Mouse (Mus musculus): ENCODE data around the gene Ercc8. TPM values are rescaled to one million over a fixed set of nuclear protein-coding genes. Genes with fewer than 3 reads are reported as not detected.
A peak's percentile ranks its signal among the peaks of the same experiment; 100 is the strongest.

The Ercc8 gene
- polyA plus RNA-seq, 1 experiment from 2014 or later, result 24.2 TPM

DNA sequence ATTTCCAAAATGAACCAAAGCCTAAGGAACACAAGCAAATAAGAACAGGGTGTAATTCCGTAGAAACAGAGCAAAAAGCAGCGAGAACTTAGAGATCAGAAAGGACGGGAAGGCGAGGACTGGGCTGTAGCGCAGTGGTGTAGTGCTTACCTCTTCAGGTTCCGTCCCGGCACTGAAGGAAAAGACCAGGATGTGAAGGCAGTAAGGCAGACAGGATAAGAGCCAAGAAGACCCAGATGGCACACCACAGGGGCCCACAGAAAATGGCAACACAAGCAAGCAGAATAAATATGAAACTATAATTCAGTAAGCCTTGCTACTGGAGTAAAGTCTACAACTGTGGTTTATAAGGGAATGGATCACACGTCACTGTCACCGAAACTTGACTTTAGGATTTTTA, 5.4 kb downstream of the Ercc8 start:
- 93% methylated on average over 9 of the region's 9 CpGs for WGBS

DNA sequence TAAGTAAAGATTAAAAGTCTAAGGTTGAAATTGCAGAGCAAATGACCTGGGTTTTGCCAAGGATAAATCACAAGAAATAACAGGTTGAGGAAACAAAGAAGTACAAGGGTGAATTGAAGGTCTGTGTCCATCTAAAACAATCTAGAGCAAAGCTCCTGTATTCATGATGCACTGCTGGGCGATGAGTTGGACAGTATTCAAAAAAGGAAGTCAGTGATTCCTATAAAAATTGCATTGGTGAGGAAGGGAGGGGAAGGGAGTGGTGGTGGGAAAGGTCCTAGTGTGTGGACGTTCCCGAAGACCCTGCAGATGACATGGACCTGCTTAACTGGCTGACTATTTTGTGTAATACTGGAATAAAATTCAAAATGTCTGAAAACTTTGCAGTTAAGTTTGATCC, 6.1 kb downstream of the Ercc8 start:
- 89% methylated on average over 3 of the region's 3 CpGs for WGBS
- DNase-seq (ENCODE audit: low spot score), result no peak

More for the DNA sequence above, 5.4 kb downstream of the Ercc8 start:
- H3K9me3 ChIP-seq, result no peaks in the 10 kb centered on the region
- H3K27ac ChIP-seq (replicated peaks), result no peak overlapping the region
- peaks cover 22% of the 10 kb centered on the region for H3K36me3 ChIP-seq (replicated peaks)
- peaks cover 9% of the 10 kb centered on the region for H3K4me1 ChIP-seq
- no peak for DNase-seq (ENCODE audit: low spot score)
- no peak overlapping the region for H3K4me3 ChIP-seq
- H3K27me3 ChIP-seq (replicated peaks; ENCODE audit: low read depth, poor library complexity, severe bottlenecking), result no peaks in the 10 kb centered on the region

DNA sequence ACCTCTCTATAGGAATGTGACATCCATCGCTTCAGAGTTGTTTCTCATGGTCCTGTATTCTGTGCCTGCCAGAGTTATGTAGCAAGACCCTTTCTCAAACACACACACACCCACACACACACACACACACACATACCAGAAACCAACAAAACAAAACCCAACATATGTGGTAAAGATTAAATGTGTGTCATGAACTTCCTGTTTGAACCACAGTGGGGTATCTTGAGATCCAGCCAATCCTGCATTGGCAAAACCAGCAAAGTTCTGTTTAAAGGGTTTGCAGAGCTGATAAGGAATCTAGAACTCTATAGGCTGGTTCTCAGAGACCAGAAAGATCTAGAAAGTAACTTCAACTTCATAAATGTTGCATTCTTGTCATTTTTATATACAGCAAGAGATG, 11.5 kb downstream of the Ercc8 start:
- DNase-seq (ENCODE audit: low spot score), result no peak
- peaks cover 54% of the 10 kb centered on the region for H3K36me3 ChIP-seq (replicated peaks)
- H3K4me3 ChIP-seq, result no peak overlapping the region
- no peaks in the 10 kb centered on the region for H3K27me3 ChIP-seq (replicated peaks; ENCODE audit: low read depth, poor library complexity, severe bottlenecking)
- H3K27ac ChIP-seq (replicated peaks), result no peak overlapping the region
- 88% methylated on average over 1 of the region's 1 CpGs for WGBS
- no peaks in the 10 kb centered on the region for H3K9me3 ChIP-seq
- no peaks in the 10 kb centered on the region for H3K4me1 ChIP-seq

More for the DNA sequence above, 6.1 kb downstream of the Ercc8 start:
- Histone ChIP-seq H3K36me3 (replicated peaks) (peaks cover 25% of the 10 kb centered on the region), H3K27ac (replicated peaks) (no peak overlapping the region), H3K4me1 (peaks cover 3% of the 10 kb centered on the region), H3K4me3 (no peak overlapping the region), H3K27me3 (replicated peaks; ENCODE audit: low read depth, poor library complexity, severe bottlenecking) (no peaks in the 10 kb centered on the region), H3K9me3 (no peaks in the 10 kb centered on the region)

DNA sequence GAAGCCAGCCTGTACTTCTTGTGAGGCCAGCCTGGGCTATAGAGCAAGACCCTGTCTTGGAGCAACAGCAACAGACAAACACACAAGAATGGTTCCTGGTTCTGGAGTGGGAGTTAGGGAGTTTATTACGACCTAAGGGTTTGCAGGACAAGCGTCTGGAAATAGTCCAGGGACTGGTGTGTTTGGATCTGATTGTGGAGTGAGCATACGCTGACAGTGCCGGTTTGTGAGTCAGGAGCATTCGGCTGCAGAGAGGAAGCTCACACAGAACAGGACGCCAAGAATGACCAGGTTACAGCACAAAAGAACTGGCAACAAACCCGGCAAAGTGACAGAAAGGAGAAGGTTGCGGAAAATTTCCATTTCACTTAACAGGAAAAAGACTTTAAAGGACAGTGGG, 12.0 kb downstream of the Ercc8 start:
- Histone ChIP-seq H3K4me1 (no peaks in the 10 kb centered on the region), H3K27ac (replicated peaks) (no peak overlapping the region), H3K4me3 (no peak overlapping the region), H3K36me3 (replicated peaks) (peaks cover 58% of the 10 kb centered on the region), H3K9me3 (no peaks in the 10 kb centered on the region), H3K27me3 (replicated peaks; ENCODE audit: low read depth, poor library complexity, severe bottlenecking) (no peaks in the 10 kb centered on the region)
- WGBS, result 89% methylated on average over 8 of the region's 8 CpGs
- no peak for DNase-seq (ENCODE audit: low spot score)

DNA sequence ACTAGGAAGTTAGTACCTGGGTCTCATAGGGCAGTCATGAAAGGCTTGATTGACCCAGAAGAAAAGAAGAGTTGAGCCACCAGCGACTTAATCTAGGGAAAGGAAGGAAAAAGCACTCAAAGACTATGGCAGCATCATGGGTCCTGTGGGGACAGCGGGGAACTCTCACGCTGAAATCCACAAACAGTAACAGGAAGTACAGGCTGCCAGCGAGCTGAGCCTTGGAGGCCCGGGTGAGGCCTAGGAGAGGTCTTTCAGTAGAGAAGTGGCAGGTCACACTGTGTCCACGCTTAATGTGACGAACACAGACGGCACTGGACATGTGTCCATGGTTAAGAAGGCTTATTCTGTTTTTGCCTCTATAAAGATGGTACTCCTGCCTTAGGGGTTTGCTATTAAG, 21.1 kb downstream of the Ercc8 start:
- Histone ChIP-seq H3K9me3 (no peaks in the 10 kb centered on the region), H3K36me3 (replicated peaks) (peaks cover 76% of the 10 kb centered on the region), H3K27ac (replicated peaks) (no peak overlapping the region), H3K4me3 (no peak overlapping the region), H3K4me1 (no peaks in the 10 kb centered on the region), H3K27me3 (replicated peaks; ENCODE audit: low read depth, poor library complexity, severe bottlenecking) (no peaks in the 10 kb centered on the region)
- no peak for DNase-seq (ENCODE audit: low spot score)
- 92% methylated on average over 8 of the region's 8 CpGs for WGBS

DNA sequence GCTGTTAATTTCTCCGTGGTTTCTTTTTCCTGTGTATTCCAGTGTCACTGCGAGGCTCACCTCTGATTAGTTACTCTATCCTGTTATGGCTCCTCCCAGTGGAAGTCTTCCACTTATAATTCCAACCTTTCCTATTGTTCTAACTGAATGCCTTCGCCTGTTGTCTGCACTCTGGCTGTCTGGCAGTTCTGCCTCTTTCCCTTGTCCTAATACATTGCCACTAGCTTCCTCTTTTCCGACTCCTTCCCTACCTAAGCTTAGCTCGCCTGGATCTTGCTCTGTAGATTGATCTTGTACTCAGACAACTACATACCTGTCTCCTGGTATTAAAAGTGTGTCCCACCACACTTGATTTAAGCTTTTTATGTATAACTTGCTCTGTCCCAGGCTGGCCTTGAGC, 22.3 kb downstream of the Ercc8 start:
- no peaks in the 10 kb centered on the region for H3K9me3 ChIP-seq
- H3K27me3 ChIP-seq (replicated peaks; ENCODE audit: low read depth, poor library complexity, severe bottlenecking), result no peaks in the 10 kb centered on the region
- no peak overlapping the region for H3K27ac ChIP-seq (replicated peaks)
- no peak for DNase-seq (ENCODE audit: low spot score)
- WGBS, result 90% methylated on average over 5 of the region's 5 CpGs
- H3K4me3 ChIP-seq, result no peak overlapping the region
- H3K36me3 ChIP-seq (replicated peaks), result peaks cover 78% of the 10 kb centered on the region
- H3K4me1 ChIP-seq, result no peaks in the 10 kb centered on the region

DNA sequence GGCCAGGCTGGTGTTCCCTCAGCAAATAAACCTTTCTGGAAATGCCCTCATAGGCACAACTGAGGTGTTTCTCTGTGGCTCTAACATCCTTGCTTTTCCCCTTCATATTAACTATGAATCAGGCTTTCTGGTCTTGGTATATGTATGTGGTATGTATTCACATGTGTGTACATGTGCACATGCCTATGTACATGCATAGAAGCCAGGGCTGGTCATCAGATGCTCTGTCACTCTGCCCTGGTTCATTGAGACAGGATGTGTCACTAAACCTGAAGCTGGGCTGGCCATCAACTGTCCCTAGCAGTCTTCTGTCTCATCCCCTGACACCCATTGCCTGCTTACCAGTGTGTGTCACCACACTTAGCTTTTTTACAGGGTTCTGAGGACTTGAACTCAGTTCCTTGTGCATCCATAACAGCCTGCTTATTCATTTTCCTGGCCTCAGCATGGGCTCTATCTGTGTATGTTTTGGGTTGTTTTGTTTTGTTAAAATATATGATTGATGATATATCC, 26.3 kb downstream of the Ercc8 start:
- no peak overlapping the region for H3K27ac ChIP-seq (replicated peaks)
- no peak for DNase-seq (ENCODE audit: low spot score)
- no peaks in the 10 kb centered on the region for H3K9me3 ChIP-seq
- H3K4me1 ChIP-seq, result no peaks in the 10 kb centered on the region
- no peaks in the 10 kb centered on the region for H3K27me3 ChIP-seq (replicated peaks; ENCODE audit: low read depth, poor library complexity, severe bottlenecking)
- no peak overlapping the region for H3K4me3 ChIP-seq
- peaks cover 75% of the 10 kb centered on the region for H3K36me3 ChIP-seq (replicated peaks)

DNA sequence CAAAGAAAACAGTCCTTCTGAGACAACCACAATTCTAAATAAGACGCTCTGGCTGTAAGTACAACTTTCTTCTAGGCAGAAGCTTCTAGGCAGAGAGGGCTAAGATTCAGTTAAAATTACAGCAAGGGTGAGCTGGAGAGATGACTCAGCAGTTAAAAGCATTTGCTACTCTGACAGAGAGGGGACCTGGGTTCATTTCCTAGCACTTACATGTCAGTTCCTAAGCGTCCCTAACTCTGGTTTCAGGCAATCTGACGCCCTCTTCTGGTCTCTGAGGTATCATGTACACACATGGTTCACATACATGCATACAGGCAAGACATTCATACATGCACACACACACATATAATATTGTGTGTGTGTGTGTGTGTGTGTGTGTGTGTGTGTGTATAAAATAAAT, 27.0 kb downstream of the Ercc8 start:
- no peaks in the 10 kb centered on the region for H3K4me1 ChIP-seq
- H3K9me3 ChIP-seq, result no peaks in the 10 kb centered on the region
- H3K27ac ChIP-seq (replicated peaks), result no peak overlapping the region
- 89% methylated on average over 3 of the region's 3 CpGs for WGBS
- H3K36me3 ChIP-seq (replicated peaks), result peaks cover 73% of the 10 kb centered on the region
- no peak overlapping the region for H3K4me3 ChIP-seq
- H3K27me3 ChIP-seq (replicated peaks; ENCODE audit: low read depth, poor library complexity, severe bottlenecking), result no peaks in the 10 kb centered on the region
- no peak for DNase-seq (ENCODE audit: low spot score)

DNA sequence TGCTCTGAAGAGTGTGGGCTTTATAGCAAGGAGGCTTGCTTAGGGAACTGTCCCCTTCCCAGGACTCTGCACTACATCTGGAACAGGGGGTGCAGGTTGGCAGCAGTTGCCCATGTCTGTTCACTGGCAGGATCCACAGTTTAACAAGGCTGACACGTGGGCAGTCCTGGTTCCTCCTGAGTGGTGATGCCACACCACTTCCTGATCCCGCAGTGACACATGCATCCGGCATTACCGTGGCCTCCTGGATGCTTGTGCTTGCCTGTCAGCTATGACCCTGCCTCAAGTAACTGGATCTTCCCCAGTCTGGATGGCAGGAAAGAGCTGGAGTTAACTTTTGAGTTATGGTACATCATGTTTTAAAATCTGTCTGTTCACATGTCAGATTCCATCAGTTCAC, 29.5 kb downstream of the Ercc8 start:
- Histone ChIP-seq H3K36me3 (replicated peaks) (peaks cover 49% of the 10 kb centered on the region), H3K4me1 (no peaks in the 10 kb centered on the region), H3K4me3 (no peak overlapping the region), H3K27ac (replicated peaks) (no peak overlapping the region), H3K9me3 (no peaks in the 10 kb centered on the region), H3K27me3 (replicated peaks; ENCODE audit: low read depth, poor library complexity, severe bottlenecking) (no peaks in the 10 kb centered on the region)
- 92% methylated on average over 4 of the region's 4 CpGs for WGBS
- DNase-seq (ENCODE audit: low spot score), result no peak

DNA sequence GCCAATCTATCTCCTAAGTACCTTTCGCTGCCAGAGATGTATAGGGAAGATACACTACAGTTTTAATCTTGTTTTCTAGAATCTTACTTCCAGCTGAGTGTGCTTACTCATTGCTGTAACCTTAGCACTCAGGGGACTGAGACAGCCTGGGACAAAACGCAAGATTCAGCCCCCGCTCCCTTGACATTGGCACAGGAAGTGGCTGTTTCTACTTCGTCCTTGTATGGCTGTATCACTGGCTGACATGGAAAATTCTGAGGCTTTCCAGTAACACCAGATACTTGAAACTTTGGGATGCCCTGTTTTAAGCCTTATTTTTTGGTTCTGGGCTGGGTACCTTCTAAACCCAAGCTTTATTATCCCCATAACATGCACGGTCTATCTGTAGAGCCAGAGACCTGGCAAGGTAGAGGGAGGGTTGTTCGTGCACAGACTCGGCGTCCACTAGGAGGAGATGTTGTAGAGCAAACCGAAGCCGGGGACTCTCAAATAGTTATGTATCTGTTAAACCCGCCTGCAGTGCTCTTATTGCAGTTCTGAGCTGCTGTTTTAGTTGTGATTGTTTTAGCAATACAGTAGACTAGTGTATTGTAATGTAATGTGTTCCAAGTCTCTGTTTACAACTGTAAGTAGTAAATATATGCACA, 32.7 kb downstream of the Ercc8 start:
- H3K27me3 ChIP-seq (replicated peaks; ENCODE audit: low read depth, poor library complexity, severe bottlenecking), result no peaks in the 10 kb centered on the region
- no peaks in the 10 kb centered on the region for H3K4me1 ChIP-seq
- H3K9me3 ChIP-seq, result no peaks in the 10 kb centered on the region
- H3K4me3 ChIP-seq, result no peak overlapping the region
- H3K36me3 ChIP-seq (replicated peaks), result peaks cover 47% of the 10 kb centered on the region
- DNase-seq (ENCODE audit: low spot score), result peak; percentile 63
- no peak overlapping the region for H3K27ac ChIP-seq (replicated peaks)
- 63% methylated on average over 11 of the region's 11 CpGs for WGBS

DNA sequence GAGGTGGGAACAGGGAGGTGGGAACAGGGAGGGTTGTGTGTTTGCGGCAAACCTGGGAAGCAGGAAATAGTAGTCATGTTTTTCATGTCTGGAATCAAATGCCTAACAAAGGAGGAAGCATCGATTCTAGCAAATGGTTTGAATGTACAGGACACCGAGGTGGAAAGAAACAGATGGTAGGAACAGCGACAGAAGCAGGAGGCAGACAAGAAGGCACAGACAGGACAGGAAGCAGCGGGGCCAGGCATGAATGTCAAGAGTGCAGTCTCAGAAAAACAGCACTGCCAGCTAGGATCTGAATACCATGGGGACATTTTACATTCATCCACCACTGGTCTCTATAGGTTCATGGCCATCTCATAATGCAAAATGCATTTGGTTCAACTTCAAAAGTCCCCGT, 36.9 kb downstream of the Ercc8 start:
- DNase-seq (ENCODE audit: low spot score), result no peak
- Histone ChIP-seq H3K27me3 (replicated peaks; ENCODE audit: low read depth, poor library complexity, severe bottlenecking) (no peaks in the 10 kb centered on the region), H3K4me3 (no peak overlapping the region), H3K4me1 (no peaks in the 10 kb centered on the region), H3K36me3 (replicated peaks) (peaks cover 28% of the 10 kb centered on the region), H3K9me3 (no peaks in the 10 kb centered on the region), H3K27ac (replicated peaks) (no peak overlapping the region)
- WGBS, result 91% methylated on average over 6 of the region's 6 CpGs

DNA sequence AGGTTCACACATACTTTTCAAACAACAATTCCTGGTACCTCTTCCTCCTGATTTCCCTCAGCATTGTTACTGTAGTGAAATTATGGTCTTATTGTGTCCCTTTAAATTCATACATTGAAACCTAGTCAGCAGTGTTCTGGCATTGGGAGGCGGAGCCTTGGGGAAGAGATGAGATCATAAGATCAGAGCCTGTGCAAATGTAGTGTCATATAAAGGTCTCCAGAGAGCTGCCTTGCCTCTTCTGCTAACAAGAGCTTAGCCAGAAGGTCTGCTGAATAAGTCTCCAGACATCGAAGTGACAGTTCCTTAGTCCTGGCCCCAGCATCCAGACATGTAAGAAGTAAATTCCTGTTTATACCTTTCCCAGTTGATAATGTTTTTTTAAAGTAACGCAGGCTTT, 46.3 kb downstream of the Ercc8 start:
- no peaks in the 10 kb centered on the region for H3K4me1 ChIP-seq
- no peak overlapping the region for H3K4me3 ChIP-seq
- H3K36me3 ChIP-seq (replicated peaks), result no peaks in the 10 kb centered on the region
- no peaks in the 10 kb centered on the region for H3K27me3 ChIP-seq (replicated peaks; ENCODE audit: low read depth, poor library complexity, severe bottlenecking)
- DNase-seq (ENCODE audit: low spot score), result no peak
- 88% methylated on average over 3 of the region's 3 CpGs for WGBS
- H3K27ac ChIP-seq (replicated peaks), result no peak overlapping the region
- H3K9me3 ChIP-seq, result no peaks in the 10 kb centered on the region

DNA sequence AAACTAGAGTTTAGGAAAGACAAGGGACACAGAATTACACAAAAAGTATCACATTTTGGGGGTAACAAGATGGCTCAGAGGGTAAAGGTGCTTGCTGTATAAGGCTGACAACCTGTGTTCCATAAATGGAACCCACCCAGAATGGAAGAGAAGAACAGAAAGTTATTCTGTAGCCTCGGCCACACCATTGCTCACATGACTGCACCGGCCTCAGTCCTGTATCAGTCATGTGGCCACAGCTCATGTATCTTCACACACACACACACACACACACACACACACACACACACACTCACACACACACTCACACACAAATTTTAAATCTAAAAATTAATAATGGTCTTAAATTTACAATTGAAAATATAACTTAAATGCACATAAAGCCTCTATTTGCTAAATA, 48.9 kb downstream of the Ercc8 start:
- Histone ChIP-seq H3K4me1 (no peaks in the 10 kb centered on the region), H3K27me3 (replicated peaks; ENCODE audit: low read depth, poor library complexity, severe bottlenecking) (peaks cover 16% of the 10 kb centered on the region), H3K27ac (replicated peaks) (no peak overlapping the region), H3K4me3 (no peak overlapping the region), H3K36me3 (replicated peaks) (no peaks in the 10 kb centered on the region), H3K9me3 (no peaks in the 10 kb centered on the region)
- 87% methylated on average over 2 of the region's 2 CpGs for WGBS
- no peak for DNase-seq (ENCODE audit: low spot score)
